Mouse (Mus musculus): Measurements from ENCODE around the gene Med19. TPM values are rescaled to one million over a fixed set of nuclear protein-coding genes. Genes with fewer than 3 reads are reported as not detected.

Gene Med19
- total RNA-seq, 1 experiment: 31.4 TPM

GRCm38 (mm10) chr2:84736312-84737161, 58.3 kb downstream of the Med19 start:
- peak overlapping the region; percentile 13; the same call in 1 of the 2 replicates for H3K9ac ChIP-seq (ENCODE audit: insufficient read depth, low read depth, low read length, poor library complexity, severe bottlenecking)
- in situ Hi-C loops (cut with MboI; ENCODE audit: low sequenced_read_pairs in 2 of 2, unreplicated experiment in 2 of 2): no loop called here
- H3K4me3 ChIP-seq (ENCODE audit: insufficient read depth in 1 of 2, low read depth in 1 of 2, low read length in 2 of 2, poor library complexity in 1 of 2, severe bottlenecking in 1 of 2): peak overlapping the region; percentile 4 to 33; a peak in 2 of 4 replicates
- peaks cover 8% of the 10 kb centered on the region; the same call in 1 of the 2 replicates for H3K36me3 ChIP-seq (ENCODE audit: control insufficient read depth, insufficient read depth, low read length, poor library complexity, severe bottlenecking)
- peaks cover 4 to 33% of the 10 kb centered on the region in 2 experiments; a peak in 3 of 4 replicates for H3K4me1 ChIP-seq (ENCODE audit: control insufficient read depth in 2 of 2, insufficient read depth in 2 of 2, low read length in 2 of 2, poor library complexity in 1 of 2)
- no peak overlapping the region for H3K27ac ChIP-seq (ENCODE audit: insufficient read depth, low read depth, low read length, poor library complexity, severe bottlenecking)
- DNase-seq (ENCODE audit: low read depth, low spot score): no peak
- H3K9me3 ChIP-seq (ENCODE audit: control insufficient read depth, insufficient read depth, low read depth, low read length): no peaks in the 10 kb centered on the region
- TF ChIP-seq MAFK (IDR thresholded peaks at IDR 0.05; ENCODE audit: insufficient read depth, low read depth, low read length) (no peak), HCFC1 (IDR thresholded peaks at IDR 0.05; ENCODE audit: borderline replicate concordance, insufficient read depth, low read length) (no peak), CHD2 (IDR thresholded peaks at IDR 0.05; ENCODE audit: low read depth, low read length) (no peak), ZNF384 (IDR thresholded peaks at IDR 0.05; ENCODE audit: low read depth, low read length) (no peak), ZC3H11A (IDR thresholded peaks at IDR 0.05; ENCODE audit: borderline replicate concordance, low read depth, low read length) (no peak)

DNA sequence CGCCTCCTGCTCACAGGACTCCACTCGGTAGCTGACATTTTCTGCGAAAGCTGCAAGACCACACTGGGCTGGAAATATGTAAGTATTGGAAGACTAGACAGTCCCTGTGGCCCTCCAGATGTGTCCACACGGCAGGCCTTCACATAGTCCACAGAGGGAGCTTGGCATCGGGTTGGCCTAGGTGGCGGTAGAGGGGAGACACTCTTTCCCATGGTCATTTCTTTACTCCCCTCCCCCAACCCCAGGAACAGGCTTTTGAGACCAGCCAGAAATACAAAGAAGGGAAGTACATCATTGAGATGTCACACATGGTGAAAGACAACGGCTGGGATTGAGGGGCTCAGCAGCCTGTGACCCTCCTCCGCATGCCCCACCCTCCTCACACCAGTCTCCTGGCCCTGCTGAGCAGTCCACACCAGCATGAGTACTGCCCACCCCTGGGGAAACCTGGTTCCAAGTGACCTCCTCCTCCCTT, 59.3 kb downstream of the Med19 start:
- Histone ChIP-seq H3K27ac (ENCODE audit: insufficient read depth, low read depth, low read length, poor library complexity, severe bottlenecking) (no peak overlapping the region), H3K9me3 (ENCODE audit: control insufficient read depth, insufficient read depth, low read depth, low read length) (no peaks in the 10 kb centered on the region), H3K9ac (ENCODE audit: insufficient read depth, low read depth, low read length, poor library complexity, severe bottlenecking) (no peak overlapping the region), H3K4me3 (ENCODE audit: insufficient read depth in 1 of 2, low read depth in 1 of 2, low read length in 2 of 2, poor library complexity in 1 of 2, severe bottlenecking in 1 of 2) (no peak overlapping the region), H3K36me3 (ENCODE audit: control insufficient read depth, insufficient read depth, low read length, poor library complexity, severe bottlenecking) (peaks cover 13% of the 10 kb centered on the region), H3K4me1 (ENCODE audit: control insufficient read depth in 2 of 2, insufficient read depth in 2 of 2, low read length in 2 of 2, poor library complexity in 1 of 2) (peaks cover 4 to 33% of the 10 kb centered on the region in 2 experiments; a peak in 3 of 4 replicates)
- no peak for DNase-seq (ENCODE audit: low read depth, low spot score)
- in situ Hi-C loops (cut with MboI; ENCODE audit: low sequenced_read_pairs in 2 of 2, unreplicated experiment in 2 of 2): no loop called here
- TF ChIP-seq ZC3H11A (IDR thresholded peaks at IDR 0.05; ENCODE audit: borderline replicate concordance, low read depth, low read length) (no peak), ZNF384 (IDR thresholded peaks at IDR 0.05; ENCODE audit: low read depth, low read length) (no peak), HCFC1 (IDR thresholded peaks at IDR 0.05; ENCODE audit: borderline replicate concordance, insufficient read depth, low read length) (no peak), MAFK (IDR thresholded peaks at IDR 0.05; ENCODE audit: insufficient read depth, low read depth, low read length) (no peak), CHD2 (IDR thresholded peaks at IDR 0.05; ENCODE audit: low read depth, low read length) (no peak)

Other genes starting within 250 kb of the Med19 start
- 80.4 and 110 TPM in 2 replicates for gene Tfpi, start 201.6 kb upstream of the Med19 start, total RNA-seq (2012; rRNA removed)
- 48.2 and 51.5 TPM in 2 replicates for gene Ctnnd1, start 27.6 kb upstream of the Med19 start, total RNA-seq (2012; rRNA removed)
- gene Btbd18, start 19.3 kb upstream of the Med19 start, total RNA-seq (2012; rRNA removed): 3.2 and 3.6 TPM in 2 replicates
- 546 and 589 TPM in 2 replicates for gene Selenoh, start 7.6 kb upstream of the Med19 start, total RNA-seq (2012; rRNA removed)
- gene Gm28635, start 361 bp upstream of the Med19 start, total RNA-seq (2012; rRNA removed): 1.1 and 2.7 TPM in 2 replicates
- gene Tmx2, start 738 bp downstream of the Med19 start, total RNA-seq (2012; rRNA removed): 160 and 193 TPM in 2 replicates
- 34.8 and 39.0 TPM in 2 replicates for gene Zdhhc5, start 36.8 kb downstream of the Med19 start, total RNA-seq (2012; rRNA removed)
- 28.6 and 36.4 TPM in 2 replicates for gene Clp1, start 48.9 kb downstream of the Med19 start, total RNA-seq (2012; rRNA removed)
- 0.89 and 1.8 TPM in 2 replicates for gene Ypel4, start 55.7 kb downstream of the Med19 start, total RNA-seq (2012; rRNA removed)
- 13.1 and 14.6 TPM in 2 replicates for gene Gm19426, start 65.3 kb downstream of the Med19 start, total RNA-seq (2012; rRNA removed)
- gene Serping1, start 97.0 kb downstream of the Med19 start, total RNA-seq (2012; rRNA removed): 6.3 and 12.2 TPM in 2 replicates
- gene Ube2l6, start 120.4 kb downstream of the Med19 start, total RNA-seq (2012; rRNA removed): 0.58 and 1.9 TPM in 2 replicates
- 4.4 and 4.9 TPM in 2 replicates for gene Smtnl1, start 144.2 kb downstream of the Med19 start, total RNA-seq (2012; rRNA removed)
- gene Timm10, start 148.6 kb downstream of the Med19 start, total RNA-seq (2012; rRNA removed): 60.2 and 73.5 TPM in 2 replicates
- gene Slc43a1, start 160.4 kb downstream of the Med19 start, total RNA-seq (2012; rRNA removed): 30.2 and 47.0 TPM in 2 replicates
- 0.79 and 0.80 TPM in 2 replicates for gene Rtn4rl2, start 208.3 kb downstream of the Med19 start, total RNA-seq (2012; rRNA removed)